Mouse (Mus musculus): ENCODE measurements around the gene Mss51. TPM values are rescaled to one million over a fixed set of nuclear protein-coding genes. Genes with fewer than 3 reads are reported as not detected.

Gene Mss51
- total and polyA plus RNA-seq, 3 experiments = 0.47 to 1.5 (median 0.59) TPM

DNA sequence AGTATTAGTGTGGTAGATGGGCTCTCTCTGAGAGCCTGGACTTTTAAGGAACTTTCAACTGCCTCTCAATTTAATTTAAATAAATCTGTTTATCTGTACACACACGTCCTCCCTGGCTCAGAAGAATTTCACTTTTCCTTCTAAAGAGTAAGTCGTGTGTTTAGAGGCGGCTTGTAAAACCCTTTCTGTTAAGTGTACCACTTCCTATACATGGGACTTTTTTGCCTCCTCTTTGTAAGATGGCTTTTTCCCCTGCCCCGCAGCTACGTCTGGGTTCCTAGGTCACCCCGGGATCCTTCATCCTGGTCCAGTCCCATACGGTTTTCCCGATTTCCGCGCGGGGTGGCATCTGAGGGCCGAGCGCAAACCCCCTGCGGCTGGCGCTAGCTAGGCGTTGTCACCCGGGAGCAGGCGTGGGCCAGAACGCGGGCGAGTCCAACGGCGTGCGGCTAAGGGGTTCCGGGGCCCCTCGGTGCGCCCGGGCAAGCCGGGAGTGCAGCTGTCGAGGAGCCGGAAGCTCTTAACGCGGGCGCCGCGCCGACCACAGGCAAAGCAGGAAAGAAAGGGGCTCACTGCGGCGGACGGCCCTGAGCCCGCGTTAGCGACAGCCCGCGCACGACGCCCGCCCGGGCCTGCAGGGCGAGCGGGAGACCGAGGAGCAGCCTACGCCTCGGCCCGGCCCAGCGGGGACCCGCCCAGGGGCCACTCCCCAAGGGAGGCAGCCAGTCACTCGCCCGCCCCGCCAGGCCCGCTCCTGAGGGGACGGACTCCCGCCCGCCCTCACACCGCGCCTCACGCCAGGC is 49.0 kb upstream of the Mss51 start:
- dilution Hi-C loops (cut with MboI; ENCODE audit: extremely low pct_ligation_motif_present, extremely low pct_unique_long_range_greater_than_20kb, low sequenced_read_pairs) (no loop called here), in situ Hi-C loops (cut with MboI; ENCODE audit: low pct_ligation_motif_present, low pct_unique_long_range_greater_than_20kb, low sequenced_read_pairs) (no loop called here)
- H3K9ac ChIP-seq (ENCODE audit: insufficient read depth, low read depth) = peak overlapping the region; percentile 94
- peaks cover 0 to 45% of the 10 kb centered on the region in 2 experiments; a peak in 2 of 4 replicates for H3K4me1 ChIP-seq (ENCODE audit: control insufficient read depth in 1 of 2, insufficient read depth in 2 of 2)
- TF ChIP-seq CHD2 (IDR thresholded peaks at IDR 0.05; ENCODE audit: low read length) = no peak
- TF ChIP-seq MAX (IDR thresholded peaks at IDR 0.05; ENCODE audit: low read length) = peak; percentile 50
- TF ChIP-seq MAZ (IDR thresholded peaks at IDR 0.05; ENCODE audit: low read depth, low read length) = peak; percentile 0; the same call in 1 of the 2 replicates
- no peak for TF ChIP-seq ZKSCAN1 (IDR thresholded peaks at IDR 0.05; ENCODE audit: borderline replicate concordance, low read depth, low read length)
- peak; percentile 34; the same call in 1 of the 2 replicates for TF ChIP-seq IRF4 (IDR thresholded peaks at IDR 0.05; ENCODE audit: low read depth, low read length)
- no peak for TF ChIP-seq GABPA (IDR thresholded peaks at IDR 0.05; ENCODE audit: insufficient replicate concordance, low read depth, low read length)
- TF ChIP-seq HCFC1 (IDR thresholded peaks at IDR 0.05; ENCODE audit: low read depth, low read length) = peak; percentile 17; the same call in 1 of the 2 replicates
- peak; percentile 83 for TF ChIP-seq NELFE (IDR thresholded peaks at IDR 0.05; ENCODE audit: low read depth, low read length)
- no peak for TF ChIP-seq RCOR1 (conservative IDR thresholded peaks at IDR 0.05; ENCODE audit: low read depth, low read length)
- TF ChIP-seq ELF1 (IDR thresholded peaks at IDR 0.05; ENCODE audit: low read depth, low read length) = peak; percentile 63; the same call in 1 of the 2 replicates
- TF ChIP-seq MYC (IDR thresholded peaks at IDR 0.05; ENCODE audit: low read depth, low read length) = no peak
- no peak for TF ChIP-seq RAD21 (IDR thresholded peaks at IDR 0.05; ENCODE audit: low read depth, low read length)
- no peak for TF ChIP-seq TBP (conservative IDR thresholded peaks at IDR 0.05; ENCODE audit: low read depth, low read length)
- peak; percentile 26; the same call in 1 of the 2 replicates for TF ChIP-seq BHLHE40 (IDR thresholded peaks at IDR 0.05; ENCODE audit: low read depth, low read length)
- TF ChIP-seq SIN3A (IDR thresholded peaks at IDR 0.05; ENCODE audit: low read length) = peak; percentile 41
- no peak for TF ChIP-seq USF1 (IDR thresholded peaks at IDR 0.05; ENCODE audit: low read depth, low read length)
- 0 out of 2 replicates have a peak, but pooled peaks have one; percentile 12 for TF ChIP-seq MEF2A (IDR thresholded peaks at IDR 0.05; ENCODE audit: borderline replicate concordance, low read depth, low read length)
- TF ChIP-seq PAX5 (IDR thresholded peaks at IDR 0.05; ENCODE audit: low read length) = no peak
- no peak for TF ChIP-seq EP300 (IDR thresholded peaks at IDR 0.05; ENCODE audit: low read length)
- peak; percentile 92; the same call in 1 of the 2 replicates for TF ChIP-seq ZMIZ1 (IDR thresholded peaks at IDR 0.05; ENCODE audit: low read depth, low read length)
- TF ChIP-seq UBTF (IDR thresholded peaks at IDR 0.05; ENCODE audit: low read depth, low read length) = peak; percentile 97
- TF ChIP-seq TCF12 (IDR thresholded peaks at IDR 0.05; ENCODE audit: low read depth, low read length) = peak; percentile 48
- TF ChIP-seq ZC3H11A (IDR thresholded peaks at IDR 0.05; ENCODE audit: low read depth, low read length) = no peak
- no peak for TF ChIP-seq ETS1 (conservative IDR thresholded peaks at IDR 0.05; ENCODE audit: low read depth, low read length)
- peak; percentile 86 for TF ChIP-seq POLR2A (IDR thresholded peaks at IDR 0.05; ENCODE audit: low read depth, low read length)
- no peak for TF ChIP-seq KAT2A (IDR thresholded peaks at IDR 0.05; ENCODE audit: insufficient replicate concordance, low read length)
- TF ChIP-seq NRF1 (IDR thresholded peaks at IDR 0.05; ENCODE audit: low read depth, low read length) = peak; percentile 42; the same call in 1 of the 2 replicates
- TF ChIP-seq CTCF (conservative IDR thresholded peaks at IDR 0.05 in 1 of 2, IDR thresholded peaks at IDR 0.05 in 1 of 2; ENCODE audit: low read depth in 2 of 2, low read length in 2 of 2) = no peak
- no peak for TF ChIP-seq USF2 (conservative IDR thresholded peaks at IDR 0.05; ENCODE audit: low read depth, low read length)
- TF ChIP-seq ZNF384 (IDR thresholded peaks at IDR 0.05; ENCODE audit: low read depth, low read length) = no peak
- no peak for TF ChIP-seq E2F4 (IDR thresholded peaks at IDR 0.05; ENCODE audit: insufficient replicate concordance, low read depth, low read length)
- no peak; the same call in 1 of the 2 replicates for TF ChIP-seq CHD1 (IDR thresholded peaks at IDR 0.05; ENCODE audit: low read depth, low read length)
- TF ChIP-seq MAFK (IDR thresholded peaks at IDR 0.05; ENCODE audit: insufficient replicate concordance, low read length) = no peak
- no peak for TF ChIP-seq JUN (IDR thresholded peaks at IDR 0.05; ENCODE audit: insufficient read depth, low read depth, low read length)
- TF ChIP-seq SMC3 (IDR thresholded peaks at IDR 0.05; ENCODE audit: low read depth, low read length) = no peak
- TF ChIP-seq MXI1 (IDR thresholded peaks at IDR 0.05; ENCODE audit: low read depth, low read length) = peak; percentile 75
- peak; percentile 69; the same call in 1 of the 2 replicates for TF ChIP-seq POLR2AphosphoS2 (IDR thresholded peaks at IDR 0.05; ENCODE audit: low read depth, low read length)
- TF ChIP-seq JUND (conservative IDR thresholded peaks at IDR 0.05; ENCODE audit: low read depth, low read length) = no peak
- H3K4me3 ChIP-seq (replicated peaks in 1 of 3; ENCODE audit: low read depth in 2 of 3, low read length in 2 of 3, poor library complexity in 1 of 3) = peak overlapping the region; percentile 81 to 94 (median 84)
- peak; percentile 71 for DNase-seq (ENCODE audit: extremely low read depth)
- no peaks in the 10 kb centered on the region for H3K27me3 ChIP-seq (replicated peaks)
- no peaks in the 10 kb centered on the region for H3K9me3 ChIP-seq (replicated peaks; ENCODE audit: low read length)
- H3K27ac ChIP-seq (ENCODE audit: insufficient read depth, low read depth) = peak overlapping the region; percentile 90
- no peak overlapping the region for H3K4me2 ChIP-seq (ENCODE audit: insufficient read depth, low read depth, poor library complexity, severe bottlenecking)
- H3K36me3 ChIP-seq (replicated peaks in 1 of 2; ENCODE audit: control insufficient read depth in 1 of 2, insufficient read depth in 1 of 2, low read length in 1 of 2) = peaks cover 15 to 31% of the 10 kb centered on the region in 2 experiments
- H3K79me2 ChIP-seq (replicated peaks; ENCODE audit: control insufficient read depth, extremely low read depth, insufficient read depth, poor library complexity, severe bottlenecking) = peaks cover 29% of the 10 kb centered on the region
